Mouse (Mus musculus) urinary bladder, adult 18-20 months (tissue): ENCODE results near the gene Eef1akmt3.
"Not testable (repeated sequence)": the region's sequence is repeated elsewhere in the genome, so short reads cannot be mapped to it uniquely, and the experiment has no call there.

ENCODE experiments used
- DNase-seq, 2 experiments: peaks; one replicate each; pipeline ENCODE4 v3.0.0; 2022; ENCODE audit warnings: low spot score in 2 of 2, mixed read lengths in 2 of 2

Gene Eef1akmt3

GRCm38 (mm10) chr10:127070190-127071121 lies 29.1 kb upstream of the Eef1akmt3 start, which contains the start of gene Tspan31:
TSS of gene Tspan31 (minus strand) at chr10:127070264.
- peak; percentile 56 to 90 for DNase-seq

- DNase-seq = no peak
These were observed 28.2 kb upstream of the Eef1akmt3 start for GRCm38 (mm10) chr10:127069281-127070189.

- DNase-seq = no peak
These were observed 27.2 kb upstream of the Eef1akmt3 start for GRCm38 (mm10) chr10:127068360-127069038.

- no peak for DNase-seq
These were observed 25.3 kb upstream of the Eef1akmt3 start for GRCm38 (mm10) chr10:127066519-127067018.

GRCm38 (mm10) chr10:127065981-127066380 lies 24.7 kb upstream of the Eef1akmt3 start:
- DNase-seq = no peak

GRCm38 (mm10) chr10:127063913-127064870 lies 22.9 kb upstream of the Eef1akmt3 start:
- no peak for DNase-seq

- DNase-seq = peak; percentile 93 to 98
These were observed 22.0 kb upstream of the Eef1akmt3 start, which contains the start of gene Cdk4 for GRCm38 (mm10) chr10:127063239-127063872. TSS of gene Cdk4 (plus strand) at chr10:127063534.

GRCm38 (mm10) chr10:127062503-127062902 lies 21.2 kb upstream of the Eef1akmt3 start:
- no peak for DNase-seq

GRCm38 (mm10) chr10:127062101-127062500 lies 20.8 kb upstream of the Eef1akmt3 start:
- DNase-seq = not testable (repeated sequence)

- DNase-seq = no peak
These were observed 20.2 kb upstream of the Eef1akmt3 start for GRCm38 (mm10) chr10:127061513-127061912.

- no peak for DNase-seq
These were observed 19.8 kb upstream of the Eef1akmt3 start for GRCm38 (mm10) chr10:127061085-127061484.

- peak in 1 of 2 experiments; percentile 56 for DNase-seq
These were observed 18.9 kb upstream of the Eef1akmt3 start, which contains the start of gene March9 for GRCm38 (mm10) chr10:127059968-127060916. TSS of gene March9 (minus strand) at chr10:127060184.

GRCm38 (mm10) chr10:127059174-127059967 lies 18.1 kb upstream of the Eef1akmt3 start:
- DNase-seq = no peak

- DNase-seq = no peak
These were observed 17.4 kb upstream of the Eef1akmt3 start for GRCm38 (mm10) chr10:127058708-127059107.

GRCm38 (mm10) chr10:127058161-127058560 lies 16.8 kb upstream of the Eef1akmt3 start:
- DNase-seq = peak in 1 of 2 experiments; percentile 56

GRCm38 (mm10) chr10:127056490-127056889 lies 15.2 kb upstream of the Eef1akmt3 start:
- DNase-seq = no peak

GRCm38 (mm10) chr10:127055406-127055805 lies 14.1 kb upstream of the Eef1akmt3 start:
- DNase-seq = no peak
